Mouse (Mus musculus): ENCODE results near the gene Bach2. TPM values are rescaled to one million over a fixed set of nuclear protein-coding genes. Genes with fewer than 3 reads are reported as not detected.

Gene Bach2
- total and polyA plus RNA-seq, 2 experiments from 2014 or later = 13.9 to 14.7 TPM

- no peak for TF ChIP-seq CTCF (IDR thresholded peaks at IDR 0.05; ENCODE audit: low read depth)
- no peak for DNase-seq (ENCODE audit: low spot score)
- H3K4me1 ChIP-seq (ENCODE audit: insufficient read depth, low read length) = peaks cover 12% of the 10 kb centered on the region; the same call in 1 of the 2 replicates
- H3K36me3 ChIP-seq (ENCODE audit: insufficient read depth, low read length) = peaks cover 6% of the 10 kb centered on the region; the same call in 1 of the 2 replicates
- H3K27me3 ChIP-seq (ENCODE audit: insufficient read depth, low read length) = no peaks in the 10 kb centered on the region
- H3K4me2 ChIP-seq (ENCODE audit: low read depth, low read length) = no peak overlapping the region
- H3K4me3 ChIP-seq (ENCODE audit: low read length) = no peak overlapping the region
- H3K9ac ChIP-seq (replicated peaks; ENCODE audit: low read length) = no peak overlapping the region
- ATAC-seq = no peak
- no peaks in the 10 kb centered on the region for H3K9me3 ChIP-seq (ENCODE audit: low read length)
- 58% methylated on average over 3 of the region's 3 CpGs for WGBS
- H3K27ac ChIP-seq = no peak overlapping the region
These were observed 332.8 kb downstream of the Bach2 start for GRCm38 (mm10) chr4:32571441-32571840.

- Histone ChIP-seq H3K36me3 (ENCODE audit: insufficient read depth, low read length) (peaks cover 12% of the 10 kb centered on the region; the same call in 1 of the 2 replicates), H3K4me2 (ENCODE audit: low read depth, low read length) (no peak overlapping the region), H3K27ac (no peak overlapping the region), H3K27me3 (ENCODE audit: insufficient read depth, low read length) (no peaks in the 10 kb centered on the region), H3K9ac (replicated peaks; ENCODE audit: low read length) (no peak overlapping the region), H3K4me1 (ENCODE audit: insufficient read depth, low read length) (peaks cover 12% of the 10 kb centered on the region; the same call in 1 of the 2 replicates), H3K4me3 (ENCODE audit: low read length) (no peak overlapping the region), H3K9me3 (ENCODE audit: low read length) (no peaks in the 10 kb centered on the region)
- ATAC-seq (peak; percentile 70), DNase-seq (ENCODE audit: low spot score) (peak; percentile 80)
- 56% methylated on average over 1 of the region's 1 CpGs for WGBS
- TF ChIP-seq CTCF (IDR thresholded peaks at IDR 0.05; ENCODE audit: low read depth) = peak; percentile 83
These were observed 333.5 kb downstream of the Bach2 start for GRCm38 (mm10) chr4:32572118-32572517.

GRCm38 (mm10) chr4:32573586-32573985, 335.0 kb downstream of the Bach2 start:
- Histone ChIP-seq H3K27ac (no peak overlapping the region), H3K4me1 (ENCODE audit: insufficient read depth, low read length) (peaks cover 12% of the 10 kb centered on the region; the same call in 1 of the 2 replicates), H3K27me3 (ENCODE audit: insufficient read depth, low read length) (no peaks in the 10 kb centered on the region), H3K9ac (replicated peaks; ENCODE audit: low read length) (no peak overlapping the region), H3K36me3 (ENCODE audit: insufficient read depth, low read length) (peaks cover 15% of the 10 kb centered on the region; the same call in 1 of the 2 replicates), H3K4me2 (ENCODE audit: low read depth, low read length) (no peak overlapping the region), H3K4me3 (ENCODE audit: low read length) (no peak overlapping the region), H3K9me3 (ENCODE audit: low read length) (no peaks in the 10 kb centered on the region)
- WGBS = 84% methylated on average over 5 of the region's 5 CpGs
- no peak for TF ChIP-seq CTCF (IDR thresholded peaks at IDR 0.05; ENCODE audit: low read depth)
- ATAC-seq (no peak), DNase-seq (ENCODE audit: low spot score) (no peak)

DNA sequence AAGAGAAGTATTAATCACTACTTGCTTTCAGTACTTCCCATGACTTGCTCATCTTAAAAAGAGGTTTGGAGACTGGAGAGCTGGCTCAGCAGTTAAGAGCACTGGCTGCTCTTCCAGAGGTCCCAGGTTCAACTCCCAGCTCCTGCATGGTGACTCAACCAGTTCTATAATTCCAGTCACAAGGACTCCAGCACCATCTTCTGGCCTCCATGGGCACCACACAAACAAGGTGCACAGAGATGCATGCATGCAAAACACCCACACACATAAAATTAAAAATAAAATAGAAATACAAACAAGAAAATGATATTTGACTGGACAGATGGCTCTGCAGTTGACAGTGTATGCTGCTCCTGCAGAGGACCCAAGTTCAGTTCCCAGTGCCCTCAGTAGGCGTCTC, 336.0 kb downstream of the Bach2 start:
- no peak for ATAC-seq
- Histone ChIP-seq H3K4me2 (ENCODE audit: low read depth, low read length) (no peak overlapping the region), H3K4me3 (ENCODE audit: low read length) (no peak overlapping the region), H3K36me3 (ENCODE audit: insufficient read depth, low read length) (peaks cover 18% of the 10 kb centered on the region; the same call in 1 of the 2 replicates), H3K27me3 (ENCODE audit: insufficient read depth, low read length) (no peaks in the 10 kb centered on the region), H3K27ac (no peak overlapping the region), H3K9ac (replicated peaks; ENCODE audit: low read length) (no peak overlapping the region), H3K4me1 (ENCODE audit: insufficient read depth, low read length) (peaks cover 12% of the 10 kb centered on the region; the same call in 1 of the 2 replicates), H3K9me3 (ENCODE audit: low read length) (no peaks in the 10 kb centered on the region)
- WGBS = 92% methylated on average over 1 of the region's 1 CpGs
- TF ChIP-seq CTCF (IDR thresholded peaks at IDR 0.05; ENCODE audit: low read depth) = peak; percentile 47; the same call in 1 of the 2 replicates
- DNase-seq (ENCODE audit: low spot score) = no peak

DNA sequence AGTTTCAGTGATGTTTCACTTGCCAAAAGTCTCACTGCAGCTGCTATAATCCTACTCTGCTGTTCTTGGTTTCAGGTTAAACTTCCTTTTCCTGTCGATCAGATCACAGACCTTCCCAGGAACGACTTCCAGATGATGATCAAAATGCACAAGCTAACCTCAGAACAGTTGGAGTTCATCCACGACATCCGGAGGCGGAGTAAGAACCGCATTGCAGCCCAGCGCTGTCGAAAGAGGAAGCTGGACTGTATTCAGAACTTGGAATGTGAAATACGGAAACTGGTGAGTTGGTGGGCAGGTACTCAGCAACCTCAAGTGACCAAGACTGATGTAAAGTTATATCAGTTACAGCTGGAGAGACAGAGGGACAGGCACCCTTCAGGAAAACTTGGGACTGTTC, 336.6 kb downstream of the Bach2 start:
- 77% methylated on average over 9 of the region's 9 CpGs for WGBS
- no peaks in the 10 kb centered on the region for H3K9me3 ChIP-seq (ENCODE audit: low read length)
- no peaks in the 10 kb centered on the region for H3K27me3 ChIP-seq (ENCODE audit: insufficient read depth, low read length)
- no peak overlapping the region for H3K4me3 ChIP-seq (ENCODE audit: low read length)
- no peak for ATAC-seq
- H3K36me3 ChIP-seq (ENCODE audit: insufficient read depth, low read length) = peaks cover 23% of the 10 kb centered on the region; the same call in 1 of the 2 replicates
- peaks cover 7% of the 10 kb centered on the region; the same call in 1 of the 2 replicates for H3K4me1 ChIP-seq (ENCODE audit: insufficient read depth, low read length)
- H3K27ac ChIP-seq = no peak overlapping the region
- no peak for TF ChIP-seq CTCF (IDR thresholded peaks at IDR 0.05; ENCODE audit: low read depth)
- no peak for DNase-seq (ENCODE audit: low spot score)
- no peak overlapping the region for H3K4me2 ChIP-seq (ENCODE audit: low read depth, low read length)
- no peak overlapping the region for H3K9ac ChIP-seq (replicated peaks; ENCODE audit: low read length)

GRCm38 (mm10) chr4:32579850-32580249, 341.2 kb downstream of the Bach2 start:
- no peak for TF ChIP-seq CTCF (IDR thresholded peaks at IDR 0.05; ENCODE audit: low read depth)
- 82% methylated on average over 8 of the region's 8 CpGs for WGBS
- Histone ChIP-seq H3K4me1 (ENCODE audit: insufficient read depth, low read length) (no peaks in the 10 kb centered on the region), H3K27me3 (ENCODE audit: insufficient read depth, low read length) (no peaks in the 10 kb centered on the region), H3K27ac (no peak overlapping the region), H3K4me2 (ENCODE audit: low read depth, low read length) (no peak overlapping the region), H3K9me3 (ENCODE audit: low read length) (no peaks in the 10 kb centered on the region), H3K36me3 (ENCODE audit: insufficient read depth, low read length) (peaks cover 31% of the 10 kb centered on the region), H3K4me3 (ENCODE audit: low read length) (no peak overlapping the region), H3K9ac (replicated peaks; ENCODE audit: low read length) (no peak overlapping the region)
- no peak for ATAC-seq
- DNase-seq (ENCODE audit: low spot score) = no peak

- H3K4me1 ChIP-seq (ENCODE audit: insufficient read depth, low read length) = no peaks in the 10 kb centered on the region
- DNase-seq (ENCODE audit: low spot score) (no peak), ATAC-seq (no peak)
- no peaks in the 10 kb centered on the region for H3K9me3 ChIP-seq (ENCODE audit: low read length)
- WGBS = 71% methylated on average over 6 of the region's 6 CpGs
- no peak overlapping the region for H3K4me3 ChIP-seq (ENCODE audit: low read length)
- TF ChIP-seq CTCF (IDR thresholded peaks at IDR 0.05; ENCODE audit: low read depth) = no peak
- no peaks in the 10 kb centered on the region for H3K27me3 ChIP-seq (ENCODE audit: insufficient read depth, low read length)
- no peak overlapping the region for H3K9ac ChIP-seq (replicated peaks; ENCODE audit: low read length)
- no peak overlapping the region for H3K27ac ChIP-seq
- H3K36me3 ChIP-seq (ENCODE audit: insufficient read depth, low read length) = peaks cover 16% of the 10 kb centered on the region
- H3K4me2 ChIP-seq (ENCODE audit: low read depth, low read length) = no peak overlapping the region
These were observed 345.6 kb downstream of the Bach2 start for GRCm38 (mm10) chr4:32584181-32584580.
